Mouse (Mus musculus) liver, embryonic 14.5 days (tissue): ENCODE measurements around the gene Acyp2. TPM values are rescaled to one million over a fixed set of nuclear protein-coding genes. Genes with fewer than 3 reads are reported as not detected.
A peak's percentile ranks its signal among the peaks of the same experiment; 100 is the strongest.

Source experiments
- ATAC-seq: fragments of 200-750 bp; cut with Nextera tagmentation; 2 replicates; pipeline ENCODE4 v1.8.0; 2017; ENCODE audit warnings: moderate number of reproducible peaks, mild to moderate bottlenecking, moderate library complexity; ENCODE audit not compliant: insufficient read depth
- DNase-seq, 3 experiments: peaks; one replicate each; pipeline ENCODE4 v3.0.0-alpha.2; 2012 to 2013; ENCODE audit warnings: low read depth in 3 of 3, low spot score in 3 of 3
- H3K27ac ChIP-seq: fragments of 300-500 bp; sonication (generic); 2 replicates; pipeline ENCODE4 v1.5.1; 2014; ENCODE audit warnings: moderate library complexity, mild to moderate bottlenecking, control low read depth, inconsistent platforms
- H3K27me3 ChIP-seq: fragments of 300-500 bp; sonication (generic); 2 replicates; pipeline ENCODE4 v1.6.1; 2014; ENCODE audit warnings: mild to moderate bottlenecking, low read length, moderate library complexity; ENCODE audit not compliant: control insufficient read depth, insufficient read depth
- H3K36me3 ChIP-seq: fragments of 300-500 bp; sonication (generic); replicated peaks from 2 replicates; pipeline ENCODE4 v1.6.1; 2014; ENCODE audit warnings: low read depth; ENCODE audit not compliant: control insufficient read depth, insufficient read depth
- H3K4me1 ChIP-seq, 2 experiments: fragments of 200-500 bp in 1 of 2; fragments of 300-500 bp in 1 of 2; sonication (generic) in 1 of 2; replicated peaks; 2 replicates each; pipeline ENCODE4 v1.6.1; 2012 to 2014; ENCODE audit warnings: antibody characterized with exemption in 1 of 2, inconsistent platforms in 1 of 2, low read length in 1 of 2; ENCODE audit not compliant: control insufficient read depth in 2 of 2, insufficient read depth in 2 of 2
- H3K4me2 ChIP-seq: fragments of 300-500 bp; sonication (generic); 2 replicates; pipeline ENCODE4 v1.6.1; 2014; ENCODE audit warnings: low read depth, mild to moderate bottlenecking, control low read depth, moderate library complexity
- H3K4me3 ChIP-seq, 2 experiments: fragments of 200-500 bp in 1 of 2; fragments of 300-500 bp in 1 of 2; sonication (generic) in 1 of 2; 2 replicates each; pipeline ENCODE4 v1.5.1; 2012 to 2014; ENCODE audit warnings: low read depth in 2 of 2, low read length in 2 of 2, mild to moderate bottlenecking in 2 of 2, control low read depth in 1 of 2, inconsistent platforms in 1 of 2, moderate library complexity in 1 of 2; ENCODE audit not compliant: insufficient read depth in 1 of 2
- H3K9ac ChIP-seq: fragments of 300-500 bp; sonication (generic); replicated peaks from 2 replicates; pipeline ENCODE4 v1.6.1; 2014; ENCODE audit warnings: mild to moderate bottlenecking, control low read depth, moderate library complexity
- H3K9me3 ChIP-seq: fragments of 300-500 bp; sonication (generic); 2 replicates; pipeline ENCODE4 v1.6.1; 2016; ENCODE audit warnings: low read length, mixed read lengths; ENCODE audit not compliant: control insufficient read depth
- CTCF ChIP-seq: IDR thresholded peaks from 2 replicates; pipeline ENCODE4 v1.5.1; 2016; ENCODE audit warnings: antibody characterized with exemption, low read depth, control low read depth
- EP300 ChIP-seq: IDR thresholded peaks from 2 replicates; pipeline ENCODE4 v1.6.1; 2016; ENCODE audit warnings: antibody characterized with exemption, low read depth
- WGBS: fragments of 180-500 bp; shearing (Covaris S2); extraction: QIAGEN DNeasy Blood & Tissue Kit; methylation state at CpG from one replicate; pipeline ENCODE4 v1.1.7; 2014; ENCODE audit not compliant: insufficient replicate concordance; 5-methylcytosine and 5-hydroxymethylcytosine counted together
- polyA plus RNA-seq, 2 experiments: library from polyadenylated mRNA; depleted of rRNA in 1 of 2; stranded (reverse) in 1 of 2; unstranded in 1 of 2; fragments of >200 nt; fragmentation: Nextera tagmentation in 1 of 2; extraction: Ambion mirVana in 1 of 2; gene quantifications; 2 replicates each; pipeline versions ENCODE4 v1.2.1 to v1.2.3; 2012 to 2014

The Acyp2 gene
- polyA plus RNA-seq, 2 experiments, result 2.6 to 5.4 TPM

DNA sequence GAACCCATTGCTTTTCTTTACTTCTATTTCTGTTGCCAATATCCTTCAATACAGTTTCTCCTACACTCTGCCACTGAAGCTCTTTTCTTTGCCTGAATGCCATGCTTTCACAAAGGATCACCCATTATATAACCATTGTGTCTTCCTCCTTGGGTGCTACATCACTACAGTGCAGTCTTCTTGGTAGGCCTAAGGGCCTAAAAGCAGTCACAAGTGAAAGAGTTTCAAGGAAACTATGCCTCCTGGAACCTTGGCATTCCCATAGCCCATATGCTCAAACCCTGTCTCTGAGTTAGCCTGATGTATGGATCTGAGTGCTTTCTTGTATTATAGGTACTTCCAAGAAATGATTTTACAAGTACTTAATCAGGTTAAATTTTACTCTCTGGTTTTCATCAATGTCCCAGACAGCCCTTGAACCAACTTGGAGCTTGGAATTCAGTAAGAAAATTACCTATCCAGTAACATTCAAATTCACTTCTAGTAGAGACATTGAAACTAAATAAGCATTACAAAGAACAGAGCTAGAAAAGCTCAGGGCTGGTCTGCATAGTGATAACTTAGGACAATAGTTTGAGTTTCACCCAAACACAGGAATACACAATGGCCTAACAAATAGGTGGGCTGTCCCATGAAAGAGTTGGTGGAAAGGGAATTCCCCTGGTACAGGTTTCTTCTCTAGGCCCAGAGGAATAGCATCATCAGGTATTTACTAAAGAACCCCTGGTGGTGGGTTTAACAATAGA, 157.7 kb downstream of the Acyp2 start:
- H3K9me3 ChIP-seq, result no peaks in the 10 kb centered on the region
- TF ChIP-seq CTCF (no peak), EP300 (no peak)
- no peak overlapping the region for H3K9ac ChIP-seq
- DNase-seq (no peak), ATAC-seq (no peak)
- H3K36me3 ChIP-seq, result no peaks in the 10 kb centered on the region
- H3K4me2 ChIP-seq, result no peak overlapping the region
- no peaks in the 10 kb centered on the region for H3K4me1 ChIP-seq
- no peak overlapping the region for H3K4me3 ChIP-seq
- no peak overlapping the region for H3K27ac ChIP-seq
- no peaks in the 10 kb centered on the region for H3K27me3 ChIP-seq

DNA sequence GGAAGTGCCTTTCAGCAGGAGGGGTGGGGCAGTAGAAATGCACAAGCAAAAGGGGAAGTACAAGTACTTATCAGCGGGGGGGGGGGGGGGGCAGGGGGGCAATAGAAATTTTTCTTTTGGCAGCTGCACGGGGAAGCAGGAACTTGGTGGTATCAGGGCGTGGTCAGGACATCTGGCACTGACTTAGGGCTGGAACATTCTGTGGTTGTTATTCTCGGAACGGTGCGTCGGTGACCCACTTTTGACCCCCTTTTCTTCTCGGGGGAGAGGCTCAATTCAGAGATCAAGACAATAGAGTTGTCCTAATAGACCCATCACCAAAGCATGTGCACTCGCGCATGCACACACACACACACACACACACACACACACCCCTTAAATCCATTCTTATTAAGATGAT, 161.2 kb downstream of the Acyp2 start:
- Histone ChIP-seq H3K27ac (no peak overlapping the region), H3K9ac (no peak overlapping the region), H3K4me2 (no peak overlapping the region), H3K4me3 (no peak overlapping the region), H3K36me3 (no peaks in the 10 kb centered on the region), H3K4me1 (no peaks in the 10 kb centered on the region), H3K27me3 (no peaks in the 10 kb centered on the region), H3K9me3 (no peaks in the 10 kb centered on the region)
- WGBS, result 60% methylated on average over 10 of the region's 10 CpGs
- ATAC-seq, result no peak
- no peak for DNase-seq
- TF ChIP-seq EP300 (no peak), CTCF (no peak)

DNA sequence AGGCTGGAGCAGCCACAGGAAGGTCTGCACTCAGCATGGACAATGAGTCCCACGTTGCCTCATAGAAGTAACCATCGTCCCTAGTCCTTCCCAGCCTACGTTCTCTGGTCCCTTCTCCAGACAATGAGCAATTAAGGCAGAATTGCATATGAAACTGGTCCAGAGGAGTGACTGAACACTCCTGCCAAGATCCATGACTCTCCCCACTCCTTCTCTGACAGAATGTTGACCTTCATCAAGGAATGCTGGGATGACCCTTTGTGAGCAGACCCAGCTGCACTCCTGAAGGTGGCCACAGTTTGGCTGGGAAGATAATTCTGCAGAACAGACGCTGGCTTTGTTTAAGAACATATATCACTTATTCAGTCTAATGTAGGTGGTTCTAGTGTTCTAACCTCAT, 166.1 kb downstream of the Acyp2 start:
- DNase-seq, result no peak

DNA sequence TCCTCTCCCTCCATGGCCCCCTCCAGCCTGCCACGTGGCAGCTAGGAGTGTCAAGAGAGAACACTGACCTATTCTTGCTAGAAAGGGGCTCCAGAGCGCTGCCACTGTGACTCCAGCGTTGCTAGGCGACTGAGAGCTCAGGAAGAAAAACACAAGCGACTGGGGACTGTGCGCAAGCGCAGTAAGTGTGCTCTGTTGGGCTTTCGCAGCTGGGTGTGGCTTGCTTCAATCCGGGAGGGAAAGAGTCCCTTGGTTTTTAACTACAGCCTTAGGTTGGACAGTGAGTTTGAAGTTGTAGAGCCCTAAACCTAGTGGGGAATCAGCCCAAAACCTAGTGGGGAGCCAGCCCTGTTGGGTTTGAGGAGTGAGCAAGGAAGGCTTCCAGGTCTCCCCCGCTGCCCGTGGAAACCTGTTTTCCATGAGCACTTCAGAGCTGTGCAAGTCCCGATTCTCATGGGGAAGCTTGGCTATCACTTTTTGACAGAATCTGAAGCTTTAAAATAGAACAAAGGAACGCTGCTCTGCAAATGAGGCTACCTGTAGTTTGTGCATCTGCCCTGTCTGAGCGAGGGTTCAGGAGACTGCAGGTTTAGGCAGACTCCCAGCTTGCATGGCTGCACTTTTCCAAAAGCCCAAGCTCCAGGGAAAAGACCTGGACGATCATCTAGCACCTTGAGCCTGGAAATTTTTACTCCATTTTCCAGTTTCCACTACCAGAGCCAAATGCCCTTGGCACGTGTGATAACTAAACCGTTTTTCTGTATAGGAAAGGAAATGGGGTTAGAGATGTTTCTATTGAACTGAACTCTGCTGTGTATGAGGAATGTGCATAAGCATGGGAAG, 177.4 kb downstream of the Acyp2 start, which contains the start of gene 4930505A04Rik:
Gene 4930505A04Rik, minus strand, starts transcription at position 77 of the 843 bp plus-strand sequence.
- no peak within 1 kb of the TSS for H3K9ac ChIP-seq

More for the DNA sequence above, 166.1 kb downstream of the Acyp2 start:
- no peaks in the 10 kb centered on the region for H3K9me3 ChIP-seq
- H3K4me2 ChIP-seq, result no peak overlapping the region
- H3K9ac ChIP-seq, result no peak overlapping the region
- H3K36me3 ChIP-seq, result no peaks in the 10 kb centered on the region
- H3K4me1 ChIP-seq, result no peaks in the 10 kb centered on the region
- H3K4me3 ChIP-seq, result no peak overlapping the region
- no peak overlapping the region for H3K27ac ChIP-seq
- H3K27me3 ChIP-seq, result no peaks in the 10 kb centered on the region
- no peak for ATAC-seq
- TF ChIP-seq CTCF (no peak), EP300 (no peak)
- 48% methylated on average over 4 of the region's 4 CpGs for WGBS

DNA sequence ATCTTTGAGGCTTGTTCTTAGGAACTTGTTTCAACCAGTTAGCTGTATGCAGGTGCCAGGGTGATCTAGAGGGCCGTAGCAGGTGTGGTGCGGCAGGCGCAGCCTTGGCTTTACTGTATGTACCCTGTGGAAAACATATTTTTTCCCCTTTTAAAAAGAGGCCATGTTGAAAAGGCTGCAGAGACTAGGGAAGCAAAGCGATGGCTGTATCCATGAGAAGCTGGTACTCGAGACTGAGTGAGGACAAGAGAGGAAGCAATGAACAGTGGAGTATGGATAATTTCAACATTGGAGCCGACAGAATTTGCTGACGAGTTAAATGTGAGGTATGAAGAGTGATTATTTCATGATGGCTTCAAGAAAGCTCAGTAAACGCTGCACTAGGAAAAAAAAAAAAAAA, 178.2 kb downstream of the Acyp2 start:
- H3K4me3 ChIP-seq, result no peak overlapping the region
- DNase-seq, result no peak
- no peaks in the 10 kb centered on the region for H3K9me3 ChIP-seq
- WGBS, result 61% methylated on average over 8 of the region's 8 CpGs
- H3K4me2 ChIP-seq, result peak overlapping the region; percentile 36
- ATAC-seq, result no peak
- H3K4me1 ChIP-seq, result no peaks in the 10 kb centered on the region
- no peaks in the 10 kb centered on the region for H3K36me3 ChIP-seq
- no peak overlapping the region for H3K9ac ChIP-seq
- TF ChIP-seq CTCF (no peak), EP300 (no peak)
- H3K27ac ChIP-seq, result no peak overlapping the region
- H3K27me3 ChIP-seq, result no peaks in the 10 kb centered on the region

More for the DNA sequence above, 177.4 kb downstream of the Acyp2 start, which contains the start of gene 4930505A04Rik:
- ATAC-seq, result peak; percentile 33; the same call in 1 of the 2 replicates
- TF ChIP-seq CTCF (no peak), EP300 (no peak)
- Histone ChIP-seq H3K4me1 (no peaks in the 10 kb centered on the region), H3K9me3 (no peaks in the 10 kb centered on the region), H3K4me3 (peak within 1 kb of the TSS; percentile 29 to 50; a peak in 3 of 4 replicates), H3K36me3 (no peaks in the 10 kb centered on the region), H3K4me2 (peak within 1 kb of the TSS; percentile 36), H3K27ac (no peak within 1 kb of the TSS), H3K27me3 (no peaks in the 10 kb centered on the region)
- peak; percentile 38 to 48 (median 47) for DNase-seq
- WGBS, result 8% methylated on average over 17 of the region's 17 CpGs

Other genes starting within 250 kb of the Acyp2 start
- gene 4930505A04Rik, start 177.8 kb downstream of the Acyp2 start, polyA plus RNA-seq (2012; rRNA removed), result not detected in 2 replicates
- gene 4930505A04Rik, start 177.8 kb downstream of the Acyp2 start, polyA plus RNA-seq (2014; fragmentation: Nextera tagmentation; extraction: Ambion mirVana), result not detected in 2 replicates
- 10.1 and 15.1 TPM in 2 replicates for gene Psme4, start 122.1 kb upstream of the Acyp2 start, polyA plus RNA-seq (2012; rRNA removed)
- 12.8 and 13.7 TPM in 2 replicates for gene Psme4, start 122.1 kb upstream of the Acyp2 start, polyA plus RNA-seq (2014; fragmentation: Nextera tagmentation; extraction: Ambion mirVana)
- gene Gpr75, start 235.8 kb upstream of the Acyp2 start, polyA plus RNA-seq (2012; rRNA removed), result 0.02 and 0.03 TPM in 2 replicates
- not detected in 2 replicates for gene Gpr75, start 235.8 kb upstream of the Acyp2 start, polyA plus RNA-seq (2014; fragmentation: Nextera tagmentation; extraction: Ambion mirVana)
- gene Asb3, start 235.8 kb upstream of the Acyp2 start, polyA plus RNA-seq (2012; rRNA removed), result 2.7 and 4.0 TPM in 2 replicates
- gene Asb3, start 235.8 kb upstream of the Acyp2 start, polyA plus RNA-seq (2014; fragmentation: Nextera tagmentation; extraction: Ambion mirVana), result 11.1 and 11.7 TPM in 2 replicates